Mouse (Mus musculus): Measurements from ENCODE around the gene Six5.

The Six5 gene

DNA sequence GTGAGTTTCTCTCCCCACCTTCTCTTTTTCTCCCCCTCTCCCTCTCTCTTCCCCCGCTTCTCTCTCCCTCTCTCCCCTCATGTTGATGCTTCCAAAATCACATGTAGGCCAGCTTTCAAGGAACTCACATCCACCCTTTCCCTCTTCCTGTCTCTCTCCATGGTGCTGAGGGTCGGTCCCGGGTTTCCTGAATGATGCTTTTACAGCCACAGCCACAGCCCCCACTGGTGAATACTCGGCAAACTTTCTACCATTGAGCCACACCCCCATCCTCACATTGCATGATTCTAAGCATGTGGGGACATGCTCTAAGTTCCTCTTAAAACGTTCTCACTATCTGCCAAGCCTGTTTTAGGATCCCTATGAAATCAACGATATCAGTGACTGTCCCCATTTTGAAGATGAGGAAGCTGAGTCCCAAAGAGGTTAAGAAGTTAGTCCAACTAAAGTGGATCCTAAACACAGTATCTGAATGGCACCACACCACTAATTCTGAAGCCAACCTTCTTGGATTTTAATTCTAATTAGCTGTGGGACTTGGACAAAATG lies 53.2 kb downstream of the Six5 start:
- DNase-seq (ENCODE audit: low spot score): no peak

Measured in ovary, postnatal 14 days (tissue).